Mouse (Mus musculus): ENCODE measurements around the gene Espl1. TPM values are rescaled to one million over a fixed set of nuclear protein-coding genes. Genes with fewer than 3 reads are reported as not detected.
A peak's percentile ranks its signal among the peaks of the same experiment; 100 is the strongest.
"Not testable (repeated sequence)": the region's sequence is repeated elsewhere in the genome, so short reads cannot be mapped to it uniquely, and the experiment has no call there.

Espl1 gene
- total RNA-seq, 1 experiment from 2014 or later: 0.76 TPM

DNA sequence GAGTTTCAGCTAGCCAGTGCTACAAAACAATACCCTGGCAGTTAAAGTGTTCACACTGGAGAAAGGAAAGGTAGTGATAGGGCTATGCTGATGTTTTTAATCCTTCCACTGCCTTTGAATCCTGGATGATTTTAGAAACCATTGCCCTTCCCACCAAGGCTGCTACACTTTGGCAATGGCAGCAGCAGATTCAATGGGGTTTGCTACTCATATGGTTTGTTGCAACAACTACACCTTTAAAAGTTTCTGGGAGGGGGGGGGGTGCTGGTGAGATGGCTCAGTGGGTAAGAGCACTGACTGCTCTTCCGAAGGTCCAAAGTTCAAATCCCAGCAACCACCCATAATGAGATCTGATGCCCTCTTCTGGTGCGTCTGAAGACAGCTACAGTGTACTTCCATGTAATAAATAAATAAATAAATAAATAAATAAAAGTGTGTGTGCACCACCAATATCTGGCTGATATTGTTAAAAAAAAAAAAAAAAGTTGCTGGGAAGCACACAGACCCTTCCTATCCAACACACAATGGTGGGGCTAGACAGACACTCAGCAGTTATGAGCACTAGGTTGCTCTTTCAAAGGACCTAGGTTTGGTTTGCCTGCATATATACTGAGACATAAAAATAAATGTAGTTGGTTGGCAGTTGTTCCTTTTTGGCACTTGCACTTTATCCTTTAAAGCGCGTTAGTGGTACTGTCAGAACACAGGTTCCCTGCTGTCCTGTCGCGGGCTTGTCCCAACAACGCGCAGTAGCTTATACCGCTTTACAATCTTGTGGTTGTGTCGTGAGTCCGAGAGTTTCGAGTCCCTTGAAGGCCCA, 28.8 kb downstream of the Espl1 start:
- ATAC-seq (replicated peaks; ENCODE audit: insufficient number of reproducible peaks, low FRiP score, low TSS enrichment, poor library complexity, severe bottlenecking): no peak

DNA sequence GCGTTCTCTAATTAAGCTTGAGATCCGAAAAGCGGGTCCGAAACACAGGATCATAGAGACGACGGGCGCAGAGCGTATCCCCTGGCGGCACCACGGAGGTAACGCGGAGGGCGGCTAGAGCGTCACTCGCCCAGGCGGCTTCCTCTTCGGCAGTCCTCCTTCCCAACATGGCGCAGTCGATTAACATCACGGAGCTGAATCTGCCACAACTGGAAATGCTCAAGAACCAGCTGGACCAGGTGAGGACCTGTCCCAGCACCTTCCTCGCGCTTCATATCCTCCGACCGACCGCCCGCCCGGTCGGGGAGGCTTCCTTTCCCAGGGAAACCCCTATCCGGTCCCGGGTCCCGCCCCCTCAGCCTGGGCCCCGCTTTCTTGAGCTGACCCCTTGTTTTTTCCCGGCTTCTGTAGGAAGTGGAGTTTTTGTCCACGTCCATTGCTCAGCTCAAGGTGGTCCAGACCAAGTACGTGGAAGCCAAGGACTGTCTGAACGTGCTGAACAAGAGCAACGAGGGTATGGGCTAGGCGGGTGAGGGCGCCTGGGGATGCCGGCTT, 30.0 kb downstream of the Espl1 start, which contains the start of gene Pfdn5:
TSS of gene Pfdn5 (plus strand) at position 95 of the 555 bp plus-strand sequence.
- ATAC-seq (replicated peaks; ENCODE audit: insufficient number of reproducible peaks, low FRiP score, low TSS enrichment, poor library complexity, severe bottlenecking): peak; percentile 96

- ATAC-seq (replicated peaks; ENCODE audit: insufficient number of reproducible peaks, low FRiP score, low TSS enrichment, poor library complexity, severe bottlenecking): no peak
These were observed 30.8 kb downstream of the Espl1 start for GRCm38 (mm10) chr15:102326892-102327291.

DNA sequence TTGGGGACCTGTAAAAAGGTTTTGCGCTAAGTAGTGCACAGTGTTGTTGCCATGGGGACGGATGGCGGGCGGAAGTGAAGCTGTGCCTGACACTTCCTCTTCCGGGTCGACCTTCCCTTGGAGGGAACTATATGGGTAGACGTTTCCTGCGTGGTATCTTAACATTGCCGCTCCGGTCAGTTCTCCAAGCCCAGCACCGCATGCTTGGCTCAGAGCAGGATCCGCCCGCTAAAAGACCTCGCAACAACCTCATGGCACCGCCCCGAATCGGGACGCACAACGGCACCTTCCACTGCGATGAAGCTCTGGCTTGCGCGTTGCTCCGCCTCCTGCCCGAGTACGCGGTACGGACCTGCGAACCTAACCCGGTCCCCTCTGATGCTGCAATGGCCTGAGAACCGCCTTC, 35.5 kb downstream of the Espl1 start, which contains the start of gene Myg1:
TSS of gene Myg1 (plus strand) at position 100 of the 406 bp plus-strand sequence.
- peak; percentile 97 for ATAC-seq (replicated peaks; ENCODE audit: insufficient number of reproducible peaks, low FRiP score, low TSS enrichment, poor library complexity, severe bottlenecking)

DNA sequence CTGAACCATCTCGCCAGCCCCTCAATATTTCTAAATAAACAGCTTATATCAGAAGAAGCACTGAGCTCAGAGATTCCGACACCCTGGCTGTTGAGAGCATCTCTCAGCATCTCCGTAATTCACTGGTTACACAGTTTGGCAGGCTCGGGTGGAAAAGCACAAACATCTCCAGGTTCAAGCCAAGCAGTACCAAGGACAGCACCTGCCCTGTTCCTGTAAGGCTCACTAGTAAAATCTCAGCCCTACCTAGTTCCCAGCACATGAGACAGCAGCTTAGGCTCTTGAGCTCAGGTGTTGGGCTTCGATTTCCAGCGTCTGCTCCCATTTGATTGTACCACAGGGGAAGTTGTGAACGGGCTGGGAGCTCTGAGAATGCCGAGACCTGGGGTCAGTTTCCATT, 39.2 kb downstream of the Espl1 start:
- ATAC-seq (replicated peaks; ENCODE audit: insufficient number of reproducible peaks, low FRiP score, low TSS enrichment, poor library complexity, severe bottlenecking): no peak

- ATAC-seq (replicated peaks; ENCODE audit: insufficient number of reproducible peaks, low FRiP score, low TSS enrichment, poor library complexity, severe bottlenecking): not testable (repeated sequence)
These were observed 39.9 kb downstream of the Espl1 start for GRCm38 (mm10) chr15:102335925-102336324.

DNA sequence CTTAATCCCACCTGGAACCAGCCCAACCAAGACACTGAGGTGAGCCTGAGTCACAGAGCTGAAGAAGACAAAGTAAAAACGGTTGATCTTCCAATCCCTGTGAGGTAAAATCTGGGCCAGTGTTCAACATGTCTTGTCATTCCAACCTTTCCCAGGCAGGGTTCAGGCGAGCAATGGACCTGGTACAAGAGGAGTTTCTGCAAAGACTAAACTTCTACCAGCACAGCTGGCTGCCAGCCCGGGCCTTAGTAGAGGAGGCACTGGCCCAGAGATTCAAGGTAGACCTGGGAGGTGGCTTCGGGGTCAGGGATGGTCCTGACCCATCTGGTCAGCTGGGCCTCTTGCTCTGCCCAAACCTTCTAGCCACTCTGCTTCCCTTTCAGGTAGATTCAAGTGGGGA, 40.9 kb downstream of the Espl1 start:
- ATAC-seq (replicated peaks; ENCODE audit: insufficient number of reproducible peaks, low FRiP score, low TSS enrichment, poor library complexity, severe bottlenecking): no peak

- ATAC-seq (replicated peaks; ENCODE audit: insufficient number of reproducible peaks, low FRiP score, low TSS enrichment, poor library complexity, severe bottlenecking): no peak
These were observed 43.5 kb downstream of the Espl1 start for GRCm38 (mm10) chr15:102339612-102340011.

DNA sequence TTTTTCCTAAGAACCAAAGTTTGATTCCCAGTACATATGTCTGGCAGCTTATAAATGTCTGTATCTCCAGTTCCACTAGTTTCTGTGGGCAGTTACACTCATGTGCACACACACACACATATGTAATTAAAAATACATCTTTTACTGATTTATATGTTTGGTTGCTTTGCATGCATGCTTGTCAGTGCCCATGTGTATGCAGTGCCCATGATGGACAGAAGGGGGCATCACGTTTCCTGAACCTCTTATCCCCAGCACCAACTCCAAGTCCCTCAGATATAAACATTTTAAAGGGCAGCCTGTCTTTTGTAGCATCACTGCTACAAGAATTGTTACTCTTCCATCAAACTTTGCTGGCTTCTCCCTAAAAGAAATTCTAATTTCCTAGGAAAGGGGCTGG, 45.5 kb downstream of the Espl1 start:
- peak; percentile 66 for ATAC-seq (replicated peaks; ENCODE audit: insufficient number of reproducible peaks, low FRiP score, low TSS enrichment, poor library complexity, severe bottlenecking)

GRCm38 (mm10) chr15:102344490-102344889, 48.4 kb downstream of the Espl1 start:
- ATAC-seq (replicated peaks; ENCODE audit: insufficient number of reproducible peaks, low FRiP score, low TSS enrichment, poor library complexity, severe bottlenecking): no peak

GRCm38 (mm10) chr15:102346444-102346843, 50.4 kb downstream of the Espl1 start:
- ATAC-seq (replicated peaks; ENCODE audit: insufficient number of reproducible peaks, low FRiP score, low TSS enrichment, poor library complexity, severe bottlenecking): no peak

- peak; percentile 98 for ATAC-seq (replicated peaks; ENCODE audit: insufficient number of reproducible peaks, low FRiP score, low TSS enrichment, poor library complexity, severe bottlenecking)
These were observed 54.3 kb downstream of the Espl1 start, which contains the start of gene Aaas for GRCm38 (mm10) chr15:102350138-102350941. Aaas (minus strand) TSS chr15:102350771.

DNA sequence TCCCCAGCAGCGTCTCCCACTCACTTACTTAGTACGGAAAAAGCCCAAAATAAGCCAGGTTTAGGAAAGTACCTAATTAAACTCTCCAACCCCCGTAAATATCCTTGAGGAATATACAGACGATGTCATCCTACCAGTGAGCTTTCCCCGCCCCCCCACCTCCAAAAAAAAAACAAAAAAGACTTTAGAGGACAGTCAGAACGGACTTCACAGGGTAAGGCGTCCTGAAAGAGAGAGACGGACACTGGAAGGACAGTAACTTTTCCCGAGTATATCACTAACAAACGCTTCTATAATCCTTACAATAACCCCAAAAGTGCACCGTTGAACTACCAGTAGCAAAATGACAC, 54.9 kb downstream of the Espl1 start:
- no peak for ATAC-seq (replicated peaks; ENCODE audit: insufficient number of reproducible peaks, low FRiP score, low TSS enrichment, poor library complexity, severe bottlenecking)

DNA sequence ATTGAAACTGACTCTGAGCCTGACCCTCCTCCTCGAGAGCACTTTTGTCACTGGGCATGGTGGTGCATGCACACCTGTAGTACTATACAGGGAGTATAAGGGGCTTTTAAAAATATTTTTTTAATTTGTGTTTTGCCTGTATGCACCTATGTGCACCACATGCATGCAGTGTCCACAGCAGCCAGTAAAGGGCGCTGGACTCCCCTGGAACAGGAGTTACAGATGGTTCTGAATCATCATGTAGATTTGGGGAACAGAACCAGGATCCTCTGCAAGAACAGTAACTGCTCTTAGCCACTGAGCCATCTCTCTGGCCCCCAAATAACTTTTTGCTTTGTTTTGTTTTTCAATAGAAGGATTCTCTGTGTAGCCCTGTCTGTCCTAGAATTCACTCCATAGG, 56.1 kb downstream of the Espl1 start:
- ATAC-seq (replicated peaks; ENCODE audit: insufficient number of reproducible peaks, low FRiP score, low TSS enrichment, poor library complexity, severe bottlenecking): no peak; the same call in 1 of the 2 replicates

GRCm38 (mm10) chr15:102353986-102354385, 57.9 kb downstream of the Espl1 start:
- no peak for ATAC-seq (replicated peaks; ENCODE audit: insufficient number of reproducible peaks, low FRiP score, low TSS enrichment, poor library complexity, severe bottlenecking)

- ATAC-seq (replicated peaks; ENCODE audit: insufficient number of reproducible peaks, low FRiP score, low TSS enrichment, poor library complexity, severe bottlenecking): no peak
These were observed 59.2 kb downstream of the Espl1 start for GRCm38 (mm10) chr15:102355134-102355870.

DNA sequence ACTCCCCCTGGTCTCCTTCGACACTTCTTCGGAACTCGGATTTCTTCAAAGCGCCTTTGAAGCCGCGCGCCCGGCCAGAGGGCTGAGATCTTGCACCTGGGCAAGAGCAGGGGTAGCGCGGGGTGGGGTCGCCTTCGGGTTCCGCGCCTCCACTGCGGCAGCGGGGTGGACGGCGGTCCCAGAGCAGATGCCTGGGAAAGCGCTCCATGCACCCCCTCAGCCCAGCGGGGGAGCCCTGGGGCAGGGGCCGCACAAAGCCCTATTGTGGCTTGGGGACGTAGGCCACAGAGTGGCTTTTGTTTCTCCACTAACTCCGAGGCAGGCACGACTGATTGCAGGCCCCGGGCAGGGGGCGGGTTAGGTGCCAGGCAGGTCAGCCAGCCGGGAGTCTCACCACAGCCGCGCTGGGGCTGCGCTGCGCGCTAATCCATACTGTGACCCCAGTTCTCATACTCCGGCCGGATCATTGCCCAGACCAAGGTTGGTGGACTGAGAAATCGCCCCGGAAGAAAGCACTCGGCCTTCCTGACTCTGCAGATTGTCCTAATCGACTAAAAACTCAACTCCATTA, 59.9 kb downstream of the Espl1 start:
- no peak for ATAC-seq (replicated peaks; ENCODE audit: insufficient number of reproducible peaks, low FRiP score, low TSS enrichment, poor library complexity, severe bottlenecking)

DNA sequence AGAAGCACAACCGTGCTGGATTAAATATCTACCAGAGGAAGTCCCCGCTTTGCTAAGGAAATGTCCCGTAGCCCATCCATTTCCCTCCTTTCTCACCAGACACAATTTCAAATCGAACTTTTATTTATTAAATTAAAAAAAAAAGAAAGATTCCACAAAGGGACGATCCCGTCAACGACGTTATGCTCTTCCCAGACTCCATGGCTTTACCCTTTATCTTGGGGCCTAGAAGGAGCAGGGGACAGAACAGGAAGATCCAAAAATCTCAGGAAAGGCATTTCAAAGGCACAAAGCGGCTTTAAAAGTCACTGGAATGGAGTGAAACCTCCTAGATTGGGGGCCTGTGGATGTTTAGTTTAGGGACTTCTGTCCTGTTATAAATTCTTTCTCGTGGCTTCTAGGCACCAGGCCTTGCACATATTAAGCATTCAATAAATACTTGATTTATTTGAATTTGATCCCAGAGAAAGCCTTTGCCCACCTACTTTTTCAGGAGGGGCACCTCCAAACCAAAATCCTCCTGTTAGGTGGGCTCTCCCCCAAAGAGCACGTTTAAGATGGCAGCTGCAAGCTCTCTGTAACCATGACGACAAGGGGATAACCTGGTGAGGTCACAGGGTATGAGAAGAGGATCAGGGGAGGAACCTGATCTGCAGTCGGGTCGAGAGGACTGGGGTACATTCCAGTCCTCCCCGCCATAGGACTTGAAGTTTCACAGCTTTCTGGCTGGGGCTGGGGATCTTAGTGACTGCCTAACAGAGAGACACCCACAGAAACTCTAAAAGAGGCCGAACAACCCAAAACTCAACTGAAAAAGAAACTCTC, 60.6 kb downstream of the Espl1 start:
- ATAC-seq (replicated peaks; ENCODE audit: insufficient number of reproducible peaks, low FRiP score, low TSS enrichment, poor library complexity, severe bottlenecking): no peak

Measured in monocyte, adult 5-6 weeks (primary cell).